Mouse (Mus musculus): ENCODE data around the gene Nrp2. TPM values are rescaled to one million over a fixed set of nuclear protein-coding genes. Genes with fewer than 3 reads are reported as not detected.
A peak's percentile ranks its signal among the peaks of the same experiment; 100 is the strongest.

The Nrp2 gene
- total RNA-seq, 2 experiments from 2014 or later = 25.3 to 28.3 TPM

DNA sequence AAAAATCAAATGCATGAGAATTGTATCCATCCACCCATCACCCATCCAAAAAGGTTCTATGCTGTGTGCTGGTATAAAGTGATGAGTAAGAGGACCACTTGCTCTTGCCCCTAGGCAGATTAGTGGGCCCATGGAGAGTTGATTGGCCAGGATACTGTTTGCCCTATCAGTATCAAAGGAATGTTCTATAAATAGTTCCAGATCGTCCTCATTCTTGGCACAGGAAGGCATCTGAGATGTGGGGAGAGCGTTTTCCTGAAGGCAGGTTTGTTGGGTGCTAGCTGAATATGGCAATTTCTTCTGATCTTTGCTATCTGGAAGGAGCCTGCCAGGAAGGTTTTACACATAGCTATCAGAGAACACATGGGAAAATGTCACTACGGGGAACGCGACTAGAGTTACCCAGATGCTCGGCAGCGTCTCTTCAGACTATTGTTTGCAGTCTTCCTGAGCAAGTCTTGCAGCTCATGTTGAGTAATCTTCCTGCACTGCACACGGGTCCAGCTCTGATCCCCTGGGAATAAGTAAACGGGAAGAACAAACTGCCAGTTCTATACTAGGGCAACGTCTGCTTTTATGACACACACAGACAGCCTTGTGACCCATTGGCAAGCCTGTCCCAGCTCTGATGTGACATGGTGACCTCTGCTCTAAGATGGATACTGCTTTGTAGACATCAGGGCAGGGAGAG is 44.5 kb downstream of the Nrp2 start:
- intact Hi-C loops (cut with DNase I) = loop anchor here (2.0 kb wide), 1 partner anchor 23 kb away; no protein-coding TSS in a partner anchor
- DNase-seq = no peak

GRCm38 (mm10) chr1:62748361-62748760 is 45.3 kb downstream of the Nrp2 start:
- intact Hi-C loops (cut with DNase I) = no loop called here
- no peak for DNase-seq

DNA sequence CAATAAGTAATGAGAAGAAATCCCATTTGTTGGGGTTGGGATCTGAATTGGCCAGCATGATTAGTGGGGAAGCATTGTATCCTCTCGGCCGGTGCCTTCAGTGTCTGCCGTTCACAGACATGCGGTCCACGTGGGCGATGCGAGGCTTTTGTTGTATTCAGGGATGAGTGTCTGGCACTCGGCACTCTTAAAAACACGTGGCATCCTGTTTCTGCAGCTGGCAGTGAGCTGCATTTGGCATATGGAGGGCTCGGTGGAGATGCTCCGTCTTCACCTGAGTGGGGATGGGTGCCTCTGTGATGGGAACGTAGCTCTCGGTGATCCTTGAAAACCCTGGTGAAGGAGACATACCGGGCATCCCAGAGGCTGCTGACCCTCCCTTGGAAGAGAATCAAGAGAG is 46.6 kb downstream of the Nrp2 start:
- DNase-seq = no peak
- intact Hi-C loops (cut with DNase I) = no loop called here

- intact Hi-C loops (cut with DNase I) = no loop called here
- DNase-seq = no peak
These were observed 47.4 kb downstream of the Nrp2 start for GRCm38 (mm10) chr1:62750408-62751008.

- intact Hi-C loops (cut with DNase I) = no loop called here
These were observed 48.2 kb downstream of the Nrp2 start for GRCm38 (mm10) chr1:62751011-62752006.

DNA sequence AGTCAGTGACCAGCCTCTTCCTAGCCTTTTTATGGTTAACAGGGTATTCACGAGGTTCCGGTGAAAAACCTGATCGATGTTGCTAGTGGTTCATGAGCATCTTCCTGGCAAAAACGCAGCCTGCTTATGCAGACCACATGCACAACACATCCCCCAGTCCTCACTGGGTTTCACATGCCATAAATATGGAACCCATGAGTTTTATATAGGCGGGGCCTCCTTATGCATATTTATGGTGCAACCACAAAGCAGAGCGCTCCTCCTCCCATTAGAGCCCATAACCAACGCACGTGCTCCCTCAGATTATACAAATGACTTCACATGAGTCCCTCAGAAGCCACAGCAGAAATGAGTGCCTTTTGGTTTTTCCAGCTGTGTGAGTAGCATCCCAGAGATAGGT is 49.0 kb downstream of the Nrp2 start:
- intact Hi-C loops (cut with DNase I) = no loop called here
- DNase-seq = no peak

More at GRCm38 (mm10) chr1:62751011-62752006, 48.2 kb downstream of the Nrp2 start:
- DNase-seq = peak in 1 of 2 experiments; percentile 53

GRCm38 (mm10) chr1:62752661-62753333 is 49.7 kb downstream of the Nrp2 start:
- no peak for DNase-seq
- intact Hi-C loops (cut with DNase I) = no loop called here

DNA sequence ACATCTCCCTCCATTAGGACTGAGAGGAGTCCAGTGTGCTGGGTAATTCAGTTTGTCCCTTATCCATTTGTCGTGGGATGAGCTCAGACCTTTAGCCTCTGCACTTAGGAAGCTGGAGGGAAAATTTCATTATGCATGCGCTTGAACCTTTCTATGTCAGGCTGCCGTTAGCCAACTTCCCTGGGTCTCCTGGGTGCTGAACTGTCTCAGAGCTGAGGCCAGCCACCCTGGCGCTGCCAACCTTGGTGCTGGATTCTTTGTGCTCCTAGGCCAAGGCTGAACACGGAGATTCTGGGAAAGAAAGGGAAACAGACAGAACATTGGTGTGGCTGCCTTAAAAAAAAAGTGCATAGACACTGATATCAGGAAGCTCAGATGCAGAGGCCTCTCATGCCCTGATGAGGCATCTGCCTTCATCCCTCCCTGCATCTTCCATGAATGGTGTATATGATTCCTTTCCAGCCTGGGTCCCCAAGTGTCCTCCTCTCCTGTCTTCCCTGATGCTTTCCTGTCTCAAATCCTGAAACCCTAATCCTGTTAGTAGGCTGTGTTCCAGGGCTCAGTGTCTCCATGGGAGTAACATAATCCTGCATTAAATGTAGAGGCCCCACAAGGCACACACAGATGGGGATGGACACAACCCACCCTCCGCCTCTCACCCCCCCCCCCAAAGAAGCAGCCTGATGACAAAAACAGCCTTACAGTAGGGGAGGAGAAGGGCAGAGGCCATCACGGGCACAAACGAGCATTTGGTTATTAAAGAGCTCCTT is 51.2 kb downstream of the Nrp2 start:
- no peak for DNase-seq
- intact Hi-C loops (cut with DNase I) = no loop called here

- no peak for DNase-seq
- intact Hi-C loops (cut with DNase I) = no loop called here
These were observed 57.0 kb downstream of the Nrp2 start for GRCm38 (mm10) chr1:62760086-62760485.

DNA sequence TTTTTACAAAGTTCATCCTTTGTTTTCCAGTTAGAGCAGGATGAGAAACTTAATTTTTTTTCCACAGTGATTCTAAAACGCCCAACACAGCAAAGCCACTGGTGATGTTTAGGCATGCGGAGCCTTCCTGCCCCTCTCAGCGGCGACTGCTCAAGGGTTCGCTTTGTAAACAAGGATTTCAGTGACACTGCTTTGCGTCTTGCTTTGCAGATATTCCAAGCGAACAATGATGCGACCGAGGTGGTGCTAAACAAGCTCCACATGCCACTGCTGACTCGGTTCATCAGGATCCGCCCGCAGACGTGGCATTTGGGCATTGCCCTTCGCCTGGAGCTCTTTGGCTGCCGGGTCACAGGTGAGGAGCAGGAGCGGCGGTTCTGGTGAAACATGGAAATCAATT is 57.5 kb downstream of the Nrp2 start:
- intact Hi-C loops (cut with DNase I) = no loop called here
- DNase-seq = no peak

GRCm38 (mm10) chr1:62763779-62764178 is 60.7 kb downstream of the Nrp2 start:
- intact Hi-C loops (cut with DNase I) = no loop called here
- no peak for DNase-seq

GRCm38 (mm10) chr1:62765171-62765570 is 62.1 kb downstream of the Nrp2 start:
- DNase-seq = no peak

GRCm38 (mm10) chr1:62766766-62767165 is 63.7 kb downstream of the Nrp2 start:
- no peak for DNase-seq
- intact Hi-C loops (cut with DNase I) = no loop called here

More at GRCm38 (mm10) chr1:62765171-62765570, 62.1 kb downstream of the Nrp2 start:
- intact Hi-C loops (cut with DNase I) = no loop called here

DNA sequence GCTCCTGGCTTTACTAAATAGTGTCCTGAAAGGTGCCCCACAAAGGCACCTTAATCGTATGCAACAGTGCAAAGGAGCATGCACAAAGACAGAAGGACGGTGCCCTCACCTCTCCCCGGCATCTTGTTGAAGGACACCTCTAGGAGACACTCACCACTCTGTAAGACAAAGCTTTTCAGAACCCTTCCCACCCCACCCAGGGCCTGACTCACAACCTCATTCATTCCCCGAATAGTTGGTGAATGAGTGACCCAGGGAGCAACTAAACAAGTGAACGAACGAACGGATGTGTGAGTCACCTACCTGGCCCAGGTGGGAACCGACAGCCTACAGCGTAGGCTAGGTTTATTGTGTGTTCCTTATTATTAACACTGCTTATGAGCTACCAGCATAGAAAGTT is 64.5 kb downstream of the Nrp2 start:
- intact Hi-C loops (cut with DNase I) = no loop called here
- DNase-seq = no peak

DNA sequence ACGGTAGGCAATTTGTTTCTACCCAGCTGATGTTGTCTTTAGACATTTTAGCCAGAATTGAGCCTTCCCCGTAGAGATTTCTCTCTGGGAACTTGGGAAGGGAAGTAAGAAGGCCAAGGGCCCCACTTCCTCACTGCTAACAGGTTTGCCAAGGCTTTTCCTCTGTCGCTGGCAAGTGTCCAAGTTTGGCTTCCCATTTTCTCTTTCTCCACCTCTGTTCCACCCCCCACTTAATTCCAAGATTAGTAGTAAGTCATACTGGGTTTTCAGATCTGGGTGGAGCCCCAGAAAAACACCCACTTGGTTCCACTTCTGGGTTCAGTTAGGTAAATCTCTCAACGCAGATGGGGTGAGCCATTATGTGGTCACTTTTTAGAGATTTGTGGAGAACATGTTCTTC is 67.5 kb downstream of the Nrp2 start:
- peak in 1 of 2 experiments; percentile 32 for DNase-seq
- intact Hi-C loops (cut with DNase I) = no loop called here

- DNase-seq = no peak
- intact Hi-C loops (cut with DNase I) = no loop called here
These were observed 69.3 kb downstream of the Nrp2 start for GRCm38 (mm10) chr1:62772391-62772790.

DNA sequence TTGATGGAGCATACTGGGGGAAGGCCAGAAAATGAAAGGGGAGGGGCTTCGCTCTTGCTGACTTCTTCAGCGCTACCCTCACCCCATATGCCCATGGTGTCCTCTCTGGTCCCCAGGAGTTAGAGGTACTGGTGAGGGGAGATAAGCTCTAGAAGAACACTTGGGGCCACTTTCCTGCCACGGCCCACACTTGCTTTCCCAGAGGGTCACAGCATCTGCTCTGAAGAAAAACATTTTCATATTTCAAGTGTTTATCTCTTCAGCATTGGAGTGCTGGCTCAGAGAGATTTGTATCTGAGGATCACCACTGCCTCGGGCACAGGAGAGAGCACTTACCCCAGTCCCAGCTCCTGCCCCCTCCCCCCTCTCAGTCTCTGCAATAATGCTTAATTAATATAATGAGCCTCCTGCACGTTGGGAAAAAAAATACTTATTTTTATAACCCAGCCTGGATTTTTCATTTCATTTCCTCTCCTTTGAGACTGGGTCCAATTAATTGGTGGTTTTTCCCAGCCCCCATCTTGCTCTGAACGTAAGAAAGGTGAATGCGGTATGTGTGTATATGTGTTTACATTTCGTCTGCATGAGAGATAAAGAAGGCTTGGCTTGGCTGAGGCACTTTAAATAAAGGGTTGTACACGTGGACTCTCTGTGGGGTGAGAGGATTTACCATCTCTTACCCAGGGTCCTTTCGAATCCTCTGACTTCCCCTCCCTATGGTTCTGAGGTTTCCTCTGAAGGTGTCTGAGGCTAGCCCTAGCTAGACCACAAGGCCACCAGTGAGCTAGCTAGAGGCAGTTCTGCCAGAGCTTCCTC is 70.2 kb downstream of the Nrp2 start:
- intact Hi-C loops (cut with DNase I) = no loop called here
- no peak for DNase-seq

DNA sequence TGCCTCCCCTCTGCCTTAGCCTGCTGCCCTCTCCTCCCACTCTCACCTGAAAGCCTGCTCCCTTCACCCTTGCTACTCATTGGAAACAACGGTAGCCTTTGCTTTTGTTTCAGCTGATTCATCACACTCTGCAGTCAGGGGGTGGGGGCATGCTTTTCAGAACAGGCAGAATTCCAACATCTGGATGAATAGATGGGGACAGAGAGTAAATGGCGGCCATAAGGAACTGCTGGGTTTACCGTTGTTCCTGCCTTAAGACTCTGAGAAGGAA is 70.8 kb downstream of the Nrp2 start:
- no peak for DNase-seq
- intact Hi-C loops (cut with DNase I) = no loop called here
